Mouse (Mus musculus): ENCODE data around the gene Pigr.

The Pigr gene

DNA sequence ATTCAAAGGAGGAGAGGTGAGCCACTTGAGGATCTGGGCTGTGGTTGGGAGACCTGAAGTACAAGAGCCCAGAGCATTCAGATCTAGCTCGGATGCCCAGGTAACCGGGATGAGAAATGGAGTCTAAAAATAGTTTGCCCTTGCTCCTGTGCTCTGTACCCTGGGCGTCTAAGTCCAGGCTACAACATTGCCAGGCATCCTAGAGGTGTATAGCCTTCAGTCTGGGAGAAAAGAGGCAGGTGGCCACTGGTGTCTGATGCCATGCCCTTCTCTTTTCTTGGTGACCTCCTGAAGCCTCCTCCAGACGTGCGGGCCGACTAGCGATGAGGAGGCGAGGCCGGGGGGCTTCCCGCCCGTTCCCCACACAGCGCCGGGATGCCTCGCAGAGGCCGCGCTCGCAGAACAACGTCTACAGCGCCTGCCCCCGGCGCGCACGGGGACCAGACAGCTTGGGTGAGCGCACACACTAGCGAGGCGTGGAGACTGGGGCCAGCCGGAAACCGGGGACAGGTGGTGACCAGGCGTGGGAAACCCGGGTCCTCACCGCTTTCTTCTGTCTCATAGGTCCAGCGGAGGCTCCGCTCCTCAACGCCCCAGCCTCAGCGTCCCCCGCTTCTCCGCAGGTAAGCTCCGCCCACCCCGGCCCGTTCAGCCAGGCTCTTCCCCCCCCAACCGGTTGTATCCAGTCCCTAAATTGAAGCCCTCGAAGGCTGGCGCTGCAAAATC lies 51.6 kb downstream of the Pigr start:
- DNase-seq (ENCODE audit: low spot score), result peak; percentile 31

DNA sequence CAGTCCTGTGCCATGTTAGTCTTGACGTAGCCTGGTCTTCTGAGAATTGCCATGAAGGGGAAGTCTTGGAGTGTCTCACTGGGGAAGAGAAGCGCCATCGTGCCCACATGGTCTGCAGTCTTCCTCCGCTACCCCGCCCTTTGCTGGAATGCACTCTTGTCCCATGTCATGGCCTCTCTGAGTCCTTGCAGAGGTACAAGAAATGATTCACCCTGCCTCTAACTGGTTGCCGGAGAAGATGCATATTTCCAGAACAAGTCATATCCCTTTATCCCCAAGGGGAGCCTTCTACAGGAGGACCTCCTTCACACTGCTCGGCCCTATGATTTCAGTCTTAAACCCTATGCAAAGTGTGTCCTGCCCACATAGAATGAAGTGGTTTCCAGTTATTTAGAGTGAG lies 53.4 kb downstream of the Pigr start:
- DNase-seq (ENCODE audit: low spot score), result no peak

DNA sequence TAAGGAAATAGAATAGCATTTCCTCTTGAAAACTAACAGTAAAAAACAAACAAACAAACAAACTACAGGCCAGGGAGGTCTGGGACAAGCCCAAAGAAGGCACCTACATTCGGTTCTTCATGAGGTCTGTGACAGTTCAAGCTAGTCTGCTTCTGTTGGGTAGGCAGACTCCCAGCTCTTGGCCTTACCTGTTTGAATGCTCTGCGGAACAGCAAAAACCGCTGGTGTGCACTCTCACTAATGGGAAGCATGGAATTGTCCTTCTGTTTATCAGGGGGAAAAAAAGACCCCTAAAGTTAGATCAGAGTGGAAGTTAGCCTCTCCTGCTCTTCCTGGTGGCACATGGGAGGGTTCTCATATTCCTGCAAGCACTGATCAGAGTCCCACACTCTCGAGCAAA lies 56.7 kb downstream of the Pigr start:
- no peak for DNase-seq (ENCODE audit: low spot score)

DNA sequence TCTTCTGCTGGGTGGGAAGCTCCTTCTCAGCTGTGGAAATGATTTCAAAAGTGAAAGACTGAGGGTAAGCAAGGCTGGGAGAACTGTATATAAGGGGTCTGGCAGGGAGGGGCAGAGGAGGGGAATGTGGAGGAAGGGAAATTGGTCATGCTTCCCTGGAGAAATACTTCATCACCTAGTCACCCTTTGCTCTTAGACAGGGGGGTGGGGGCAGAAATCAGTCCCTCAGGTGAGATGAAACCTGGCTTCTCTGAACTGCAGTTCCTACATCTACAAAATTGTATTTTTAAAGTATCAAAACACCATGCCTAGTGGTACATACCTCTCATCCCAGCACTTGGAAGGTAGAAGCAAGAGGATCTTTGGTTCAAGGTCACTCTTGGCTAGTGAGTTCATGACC lies 60.9 kb downstream of the Pigr start, which contains the start of gene Il24:
TSS of gene Il24 (minus strand) at position 101 of the 400 bp plus-strand sequence.
- no peak for DNase-seq (ENCODE audit: low spot score)

DNA sequence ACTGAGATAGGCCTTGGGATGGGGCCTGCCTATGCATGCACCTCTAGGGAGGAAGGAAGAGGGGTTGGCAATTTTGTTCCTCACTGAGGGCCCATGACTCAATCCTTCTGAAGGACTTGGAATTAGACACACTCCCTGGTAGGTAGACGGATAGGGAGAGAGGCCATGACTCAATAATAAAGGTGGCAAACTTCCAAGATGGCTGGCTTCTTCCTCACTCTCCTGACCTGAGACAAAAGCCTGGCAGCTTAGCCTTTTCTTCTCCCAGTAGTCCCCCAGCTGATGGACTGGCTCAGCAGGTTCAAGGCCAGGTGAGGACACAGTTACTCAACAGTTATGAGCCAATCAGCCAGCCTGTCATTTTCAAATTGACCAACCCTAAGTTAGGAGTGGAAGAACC lies 66.0 kb downstream of the Pigr start:
- DNase-seq (ENCODE audit: low spot score), result no peak

DNA sequence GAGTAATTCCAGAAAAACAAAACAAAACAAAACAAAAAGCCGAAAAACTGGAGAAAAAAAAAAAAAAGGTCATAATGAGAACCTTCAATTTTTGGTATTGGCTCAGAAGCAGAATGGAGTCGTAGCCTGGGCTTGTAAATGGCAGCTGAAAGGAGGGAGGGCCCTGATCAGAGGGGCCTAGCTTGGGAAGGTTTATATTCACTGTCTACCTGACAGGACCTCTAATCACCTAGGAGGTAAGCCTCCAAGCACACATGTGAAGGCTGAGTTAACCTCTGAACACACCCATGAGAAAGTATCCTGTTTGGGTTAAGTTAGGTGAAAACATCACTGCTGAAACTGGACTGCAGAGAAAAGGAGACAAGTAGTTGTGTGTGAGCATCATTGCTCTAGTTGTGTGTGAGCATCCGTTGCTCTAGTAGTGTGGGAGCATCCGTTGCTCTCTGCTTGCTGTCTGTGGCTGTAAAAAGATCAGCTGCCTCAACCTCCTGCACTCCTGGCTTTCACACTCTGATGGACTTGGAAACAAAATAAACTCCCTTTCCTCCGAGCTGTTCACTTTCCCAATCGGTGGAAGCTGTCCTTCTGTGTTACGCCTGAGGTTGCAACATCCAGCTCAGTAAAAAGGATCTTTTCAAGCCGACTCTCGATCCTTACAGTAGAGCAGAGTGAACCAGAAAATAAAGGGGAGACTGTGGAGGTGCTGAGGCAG lies 67.0 kb downstream of the Pigr start:
- DNase-seq (ENCODE audit: low spot score), result no peak

DNA sequence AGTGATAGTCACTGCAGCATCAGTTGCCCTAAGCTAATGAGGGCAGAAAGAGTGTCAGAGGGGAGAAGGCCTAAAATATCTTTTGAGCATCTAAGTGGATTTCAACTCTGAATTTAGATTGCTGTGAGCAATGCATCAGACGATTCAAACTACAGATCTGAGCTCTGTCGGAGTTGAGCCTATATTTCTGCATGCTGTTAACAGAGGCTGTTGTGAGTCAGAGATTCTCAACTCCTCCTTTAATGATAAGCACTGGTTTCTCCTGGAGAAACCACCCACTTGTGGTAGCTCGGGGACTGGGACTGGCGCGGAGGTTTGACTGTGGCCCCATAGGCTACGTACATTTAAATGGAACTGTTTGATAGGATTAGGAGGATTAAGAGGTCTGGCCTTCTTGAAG lies 68.0 kb downstream of the Pigr start:
- no peak for DNase-seq (ENCODE audit: low spot score)

Measured in testis, postnatal 14 days (tissue).